Mouse (Mus musculus): ENCODE data around the gene Bloc1s6. TPM values are rescaled to one million over a fixed set of nuclear protein-coding genes. Genes with fewer than 3 reads are reported as not detected.

Bloc1s6 gene
- polyA plus RNA-seq, 1 experiment from 2014 or later, result 93.9 TPM

- no peaks in the 10 kb centered on the region for H3K27me3 ChIP-seq (ENCODE audit: control insufficient read depth, insufficient read depth, low read length)
- DNase-seq, result no peak
- WGBS, result 90% methylated on average over 9 of the region's 9 CpGs
- H3K9ac ChIP-seq (replicated peaks; ENCODE audit: low read length), result no peak overlapping the region
- no peak overlapping the region for H3K4me3 ChIP-seq (replicated peaks; ENCODE audit: low read depth, low read length)
- ATAC-seq (ENCODE audit: low FRiP score, low TSS enrichment), result no peak
- H3K4me1 ChIP-seq (ENCODE audit: control insufficient read depth, insufficient read depth, low read length), result no peaks in the 10 kb centered on the region
- H3K9me3 ChIP-seq (ENCODE audit: control insufficient read depth, low read length), result no peaks in the 10 kb centered on the region
- peaks cover 41% of the 10 kb centered on the region for H3K36me3 ChIP-seq (ENCODE audit: control insufficient read depth, insufficient read depth, low read length)
- H3K4me2 ChIP-seq (ENCODE audit: low read length), result no peak overlapping the region
- H3K27ac ChIP-seq (replicated peaks; ENCODE audit: low read depth, low read length), result no peak overlapping the region
Measured at GRCm38 (mm10) chr2:122746461-122746860, 8.2 kb downstream of the Bloc1s6 start.

GRCm38 (mm10) chr2:122753739-122754343 lies 15.5 kb downstream of the Bloc1s6 start:
- H3K27me3 ChIP-seq (ENCODE audit: control insufficient read depth, insufficient read depth, low read length), result no peaks in the 10 kb centered on the region
- ATAC-seq (ENCODE audit: low FRiP score, low TSS enrichment) (no peak; the same call in 1 of the 2 replicates), DNase-seq (peak; percentile 91)
- no peaks in the 10 kb centered on the region for H3K9me3 ChIP-seq (ENCODE audit: control insufficient read depth, low read length)
- H3K4me2 ChIP-seq (ENCODE audit: low read length), result peak overlapping the region; percentile 37
- no peaks in the 10 kb centered on the region; the same call in 1 of the 2 replicates for H3K36me3 ChIP-seq (ENCODE audit: control insufficient read depth, insufficient read depth, low read length)
- H3K9ac ChIP-seq (replicated peaks; ENCODE audit: low read length), result no peak overlapping the region
- WGBS, result 17% methylated on average over 7 of the region's 7 CpGs
- H3K4me3 ChIP-seq (replicated peaks; ENCODE audit: low read depth, low read length), result no peak overlapping the region
- no peaks in the 10 kb centered on the region for H3K4me1 ChIP-seq (ENCODE audit: control insufficient read depth, insufficient read depth, low read length)
- H3K27ac ChIP-seq (replicated peaks; ENCODE audit: low read depth, low read length), result no peak overlapping the region

DNA sequence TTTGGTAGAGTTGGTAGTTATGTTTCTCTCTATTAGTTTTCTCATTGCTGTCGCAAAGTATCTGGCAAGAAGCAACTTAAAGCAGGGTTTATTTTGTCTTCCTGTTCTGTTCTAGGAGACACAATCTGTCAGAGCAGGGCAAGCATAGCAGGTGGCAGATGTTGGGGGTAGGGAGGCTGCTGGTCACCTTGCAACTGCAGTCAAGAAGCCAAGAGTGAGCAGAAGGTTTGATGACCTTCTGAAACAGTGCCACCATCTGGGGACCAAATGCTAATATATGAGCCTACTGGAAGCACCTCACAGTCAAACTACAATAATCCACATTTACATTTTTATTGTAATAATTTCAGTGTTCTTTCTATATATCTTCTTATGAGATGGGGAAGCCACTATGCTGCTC lies 21.5 kb downstream of the Bloc1s6 start:
- Histone ChIP-seq H3K9me3 (ENCODE audit: control insufficient read depth, low read length) (no peaks in the 10 kb centered on the region), H3K36me3 (ENCODE audit: control insufficient read depth, insufficient read depth, low read length) (no peaks in the 10 kb centered on the region), H3K27me3 (ENCODE audit: control insufficient read depth, insufficient read depth, low read length) (0 out of 2 replicates have a peak, but pooled peaks cover 5% of the 10 kb centered on the region), H3K4me1 (ENCODE audit: control insufficient read depth, insufficient read depth, low read length) (0 out of 2 replicates have a peak, but pooled peaks cover under 1% of the 10 kb centered on the region), H3K4me3 (replicated peaks; ENCODE audit: low read depth, low read length) (no peak overlapping the region), H3K4me2 (ENCODE audit: low read length) (no peak overlapping the region), H3K9ac (replicated peaks; ENCODE audit: low read length) (no peak overlapping the region), H3K27ac (replicated peaks; ENCODE audit: low read depth, low read length) (no peak overlapping the region)
- no peak for DNase-seq
- ATAC-seq (ENCODE audit: low FRiP score, low TSS enrichment), result no peak
- 98% methylated on average over 1 of the region's 1 CpGs for WGBS

- H3K4me1 ChIP-seq (ENCODE audit: control insufficient read depth, insufficient read depth, low read length), result 0 out of 2 replicates have a peak, but pooled peaks cover 5% of the 10 kb centered on the region
- no peak overlapping the region for H3K9ac ChIP-seq (replicated peaks; ENCODE audit: low read length)
- no peaks in the 10 kb centered on the region for H3K36me3 ChIP-seq (ENCODE audit: control insufficient read depth, insufficient read depth, low read length)
- DNase-seq (no peak), ATAC-seq (ENCODE audit: low FRiP score, low TSS enrichment) (no peak)
- no peak overlapping the region for H3K4me3 ChIP-seq (replicated peaks; ENCODE audit: low read depth, low read length)
- H3K9me3 ChIP-seq (ENCODE audit: control insufficient read depth, low read length), result no peaks in the 10 kb centered on the region
- 76% methylated on average over 3 of the region's 3 CpGs for WGBS
- H3K27ac ChIP-seq (replicated peaks; ENCODE audit: low read depth, low read length), result no peak overlapping the region
- no peak overlapping the region for H3K4me2 ChIP-seq (ENCODE audit: low read length)
- H3K27me3 ChIP-seq (ENCODE audit: control insufficient read depth, insufficient read depth, low read length), result 0 out of 2 replicates have a peak, but pooled peaks cover 5% of the 10 kb centered on the region
Measured at GRCm38 (mm10) chr2:122762991-122763390, 24.7 kb downstream of the Bloc1s6 start.

- no peak overlapping the region for H3K4me3 ChIP-seq (replicated peaks; ENCODE audit: low read depth, low read length)
- DNase-seq, result no peak
- ATAC-seq (ENCODE audit: low FRiP score, low TSS enrichment), result no peak
- no peaks in the 10 kb centered on the region for H3K36me3 ChIP-seq (ENCODE audit: control insufficient read depth, insufficient read depth, low read length)
- H3K27ac ChIP-seq (replicated peaks; ENCODE audit: low read depth, low read length), result no peak overlapping the region
- H3K4me1 ChIP-seq (ENCODE audit: control insufficient read depth, insufficient read depth, low read length), result 0 out of 2 replicates have a peak, but pooled peaks cover 5% of the 10 kb centered on the region
- 56% methylated on average over 6 of the region's 6 CpGs for WGBS
- H3K27me3 ChIP-seq (ENCODE audit: control insufficient read depth, insufficient read depth, low read length), result 0 out of 2 replicates have a peak, but pooled peaks cover 5% of the 10 kb centered on the region
- peak overlapping the region; percentile 68 for H3K4me2 ChIP-seq (ENCODE audit: low read length)
- H3K9me3 ChIP-seq (ENCODE audit: control insufficient read depth, low read length), result no peaks in the 10 kb centered on the region
- H3K9ac ChIP-seq (replicated peaks; ENCODE audit: low read length), result no peak overlapping the region
Measured at GRCm38 (mm10) chr2:122764526-122764925, 26.2 kb downstream of the Bloc1s6 start.

DNA sequence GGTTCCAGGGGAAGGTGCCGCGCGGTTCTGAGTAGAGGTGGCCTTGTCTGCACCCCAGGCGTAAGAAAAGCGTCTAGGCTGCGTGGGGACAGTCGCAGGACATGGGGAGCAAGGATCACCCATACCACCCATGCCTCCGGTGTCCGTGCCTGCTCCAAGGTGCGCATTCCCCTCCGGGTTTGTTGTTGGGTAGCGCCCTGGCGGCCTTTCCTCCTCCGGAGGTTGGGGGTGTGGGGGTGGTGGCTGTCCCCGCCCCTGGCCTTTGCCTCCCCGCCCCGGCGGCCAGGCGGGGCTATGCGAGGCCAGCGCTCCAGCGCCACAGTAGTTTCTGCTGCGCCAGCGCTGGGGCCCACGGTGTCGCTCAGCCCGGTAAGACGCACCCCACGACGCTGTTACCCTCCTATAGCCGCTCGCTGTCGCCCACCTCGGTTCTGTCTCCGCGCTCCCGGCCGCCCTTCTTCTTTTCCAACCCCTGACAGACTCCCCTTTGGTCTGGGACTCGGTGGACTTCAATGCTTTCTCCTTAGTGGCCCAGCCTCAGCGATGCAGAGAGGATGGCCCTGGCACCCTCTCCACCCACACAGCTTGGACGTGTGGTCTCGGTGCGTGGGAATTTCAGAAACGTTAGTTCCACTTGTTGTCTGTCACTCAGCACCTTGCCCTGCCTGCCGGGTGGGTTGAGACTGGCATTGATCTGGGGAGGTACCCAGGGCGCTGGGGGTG lies 26.9 kb downstream of the Bloc1s6 start, which contains the start of gene Sqor:
Sqor (plus strand) TSS at position 167 of the 723 bp plus-strand sequence.
- Histone ChIP-seq H3K36me3 (ENCODE audit: control insufficient read depth, insufficient read depth, low read length) (no peaks in the 10 kb centered on the region), H3K27ac (replicated peaks; ENCODE audit: low read depth, low read length) (no peak within 1 kb of the TSS), H3K27me3 (ENCODE audit: control insufficient read depth, insufficient read depth, low read length) (0 out of 2 replicates have a peak, but pooled peaks cover 5% of the 10 kb centered on the region), H3K9me3 (ENCODE audit: control insufficient read depth, low read length) (no peaks in the 10 kb centered on the region), H3K4me1 (ENCODE audit: control insufficient read depth, insufficient read depth, low read length) (0 out of 2 replicates have a peak, but pooled peaks cover 5% of the 10 kb centered on the region), H3K4me2 (ENCODE audit: low read length) (peak within 1 kb of the TSS; percentile 68), H3K9ac (replicated peaks; ENCODE audit: low read length) (peak within 1 kb of the TSS; percentile 40; the same call in 1 of the 2 replicates), H3K4me3 (replicated peaks; ENCODE audit: low read depth, low read length) (peak within 1 kb of the TSS; percentile 30)
- ATAC-seq (ENCODE audit: low FRiP score, low TSS enrichment), result no peak
- 2% methylated on average over 46 of the region's 46 CpGs for WGBS
- peak; percentile 34 for DNase-seq

GRCm38 (mm10) chr2:122765794-122766145 lies 27.5 kb downstream of the Bloc1s6 start:
- Histone ChIP-seq H3K36me3 (ENCODE audit: control insufficient read depth, insufficient read depth, low read length) (no peaks in the 10 kb centered on the region), H3K4me1 (ENCODE audit: control insufficient read depth, insufficient read depth, low read length) (0 out of 2 replicates have a peak, but pooled peaks cover 5% of the 10 kb centered on the region), H3K27me3 (ENCODE audit: control insufficient read depth, insufficient read depth, low read length) (0 out of 2 replicates have a peak, but pooled peaks cover 5% of the 10 kb centered on the region), H3K9ac (replicated peaks; ENCODE audit: low read length) (no peak overlapping the region), H3K9me3 (ENCODE audit: control insufficient read depth, low read length) (no peaks in the 10 kb centered on the region), H3K4me2 (ENCODE audit: low read length) (peak overlapping the region; percentile 68), H3K4me3 (replicated peaks; ENCODE audit: low read depth, low read length) (peak overlapping the region; percentile 30; the same call in 1 of the 2 replicates), H3K27ac (replicated peaks; ENCODE audit: low read depth, low read length) (no peak overlapping the region)
- 36% methylated on average over 3 of the region's 3 CpGs for WGBS
- ATAC-seq (ENCODE audit: low FRiP score, low TSS enrichment) (no peak), DNase-seq (no peak)

DNA sequence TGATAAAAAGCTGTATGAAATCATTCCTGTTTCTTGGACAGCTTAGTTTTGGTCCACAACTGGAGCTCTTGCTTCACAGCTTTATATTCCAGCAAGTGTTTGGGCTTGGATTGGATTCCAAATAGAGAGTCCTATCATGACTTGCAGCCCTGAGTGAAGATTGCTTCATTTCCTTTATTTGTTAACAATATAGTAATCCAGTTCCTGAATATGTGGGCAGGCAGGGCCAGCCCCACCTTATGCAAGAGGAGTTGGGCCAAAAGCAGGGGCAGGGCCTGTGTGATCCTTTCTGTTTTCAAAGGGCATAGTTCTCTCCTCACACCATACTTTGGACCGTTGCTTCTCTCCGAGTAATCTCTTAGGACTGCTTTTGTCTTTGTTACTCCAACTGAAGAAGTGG lies 32.7 kb downstream of the Bloc1s6 start:
- no peak overlapping the region for H3K9ac ChIP-seq (replicated peaks; ENCODE audit: low read length)
- H3K27ac ChIP-seq (replicated peaks; ENCODE audit: low read depth, low read length), result no peak overlapping the region
- no peak overlapping the region for H3K4me2 ChIP-seq (ENCODE audit: low read length)
- no peaks in the 10 kb centered on the region for H3K4me1 ChIP-seq (ENCODE audit: control insufficient read depth, insufficient read depth, low read length)
- H3K9me3 ChIP-seq (ENCODE audit: control insufficient read depth, low read length), result no peaks in the 10 kb centered on the region
- ATAC-seq (ENCODE audit: low FRiP score, low TSS enrichment) (no peak), DNase-seq (no peak)
- H3K27me3 ChIP-seq (ENCODE audit: control insufficient read depth, insufficient read depth, low read length), result no peaks in the 10 kb centered on the region
- no peaks in the 10 kb centered on the region for H3K36me3 ChIP-seq (ENCODE audit: control insufficient read depth, insufficient read depth, low read length)
- WGBS, result 72% methylated on average over 2 of the region's 2 CpGs
- no peak overlapping the region for H3K4me3 ChIP-seq (replicated peaks; ENCODE audit: low read depth, low read length)
